Mouse (Mus musculus) brown adipose tissue, adult 24 weeks (tissue): Measurements from ENCODE around the gene Gp1ba. TPM values are rescaled to one million over a fixed set of nuclear protein-coding genes. Genes with fewer than 3 reads are reported as not detected.

Source experiments
- H3K27ac ChIP-seq: fragments of 200-500 bp; replicated peaks from 2 replicates; pipeline ENCODE4 v1.5.1; 2012; ENCODE audit warnings: low read depth, mild to moderate bottlenecking, low read length
- H3K4me1 ChIP-seq: fragments of 200-500 bp; 2 replicates; pipeline ENCODE4 v1.6.1; 2012; ENCODE audit warnings: low read length, mixed read lengths; ENCODE audit not compliant: control insufficient read depth, insufficient read depth, insufficient read length
- H3K4me3 ChIP-seq: fragments of 200-500 bp; 2 replicates; pipeline ENCODE4 v1.5.1; 2012; ENCODE audit warnings: low read depth, mild to moderate bottlenecking, low read length, moderate library complexity; ENCODE audit not compliant: insufficient read depth
- polyA plus RNA-seq: library from polyadenylated mRNA; stranded (reverse); fragments of >200 nt; gene quantifications from 2 replicates; pipeline ENCODE4 v1.2.4, GENCODE M21; 2012; ENCODE audit not compliant: missing spikeins, insufficient read depth, insufficient read length

The Gp1ba gene
- polyA plus RNA-seq, 1 experiment = not detected

- peak overlapping the region; percentile 84 for H3K27ac ChIP-seq
- peak overlapping the region; percentile 80 for H3K4me3 ChIP-seq
- peaks cover 4% of the 10 kb centered on the region; the same call in 1 of the 2 replicates for H3K4me1 ChIP-seq
These were observed 48.1 kb downstream of the Gp1ba start for GRCm38 (mm10) chr11:70686901-70687566.

GRCm38 (mm10) chr11:70687601-70688199 lies 48.8 kb downstream of the Gp1ba start, which contains the start of gene Camta2:
Camta2 (minus strand) TSS chr11:70688105.
- H3K4me1 ChIP-seq = peaks cover 4% of the 10 kb centered on the region; the same call in 1 of the 2 replicates
- H3K27ac ChIP-seq = peak within 1 kb of the TSS; percentile 90

GRCm38 (mm10) chr11:70688372-70688771 lies 49.5 kb downstream of the Gp1ba start:
- Histone ChIP-seq H3K4me3 (peak overlapping the region; percentile 80), H3K27ac (peak overlapping the region; percentile 90)

More at GRCm38 (mm10) chr11:70687601-70688199, 48.8 kb downstream of the Gp1ba start, which contains the start of gene Camta2:
- peak within 1 kb of the TSS; percentile 80 for H3K4me3 ChIP-seq

GRCm38 (mm10) chr11:70689578-70689977 lies 50.7 kb downstream of the Gp1ba start:
- Histone ChIP-seq H3K4me3 (no peak overlapping the region), H3K4me1 (peaks cover 4% of the 10 kb centered on the region; the same call in 1 of the 2 replicates), H3K27ac (no peak overlapping the region)

More at GRCm38 (mm10) chr11:70688372-70688771, 49.5 kb downstream of the Gp1ba start:
- H3K4me1 ChIP-seq = peaks cover 4% of the 10 kb centered on the region; the same call in 1 of the 2 replicates

Other genes with a start within 250 kb of the Gp1ba start
- gene Pelp1, start 229.1 kb upstream of the Gp1ba start, polyA plus RNA-seq = 4.6 and 5.4 TPM in 2 replicates
- gene Arrb2, start 206.5 kb upstream of the Gp1ba start, polyA plus RNA-seq = 8.2 and 13.4 TPM in 2 replicates
- gene Med11, start 187.2 kb upstream of the Gp1ba start, polyA plus RNA-seq = 15.0 and 16.7 TPM in 2 replicates
- 0.42 TPM in 1 of 2 replicates, not detected in the other for gene Zmynd15, start 179.7 kb upstream of the Gp1ba start, polyA plus RNA-seq
- 5.0 TPM in 2 replicates for gene Cxcl16, start 179.1 kb upstream of the Gp1ba start, polyA plus RNA-seq
- gene Tm4sf5, start 133.9 kb upstream of the Gp1ba start, polyA plus RNA-seq = not detected in 2 replicates
- not detected in 2 replicates for gene Vmo1, start 124.5 kb upstream of the Gp1ba start, polyA plus RNA-seq
- not detected in 2 replicates for gene Gltpd2, start 119.9 kb upstream of the Gp1ba start, polyA plus RNA-seq
- 221 and 229 TPM in 2 replicates for gene Psmb6, start 113.8 kb upstream of the Gp1ba start, polyA plus RNA-seq
- not detected in 2 replicates for gene Gm40193, start 106.2 kb upstream of the Gp1ba start, polyA plus RNA-seq
- gene Pld2, start 99.1 kb upstream of the Gp1ba start, polyA plus RNA-seq = 2.2 and 5.9 TPM in 2 replicates
- gene Mink1, start 76.2 kb upstream of the Gp1ba start, polyA plus RNA-seq = 14.5 and 18.5 TPM in 2 replicates
- gene 4930544D05Rik, start 23.3 kb upstream of the Gp1ba start, polyA plus RNA-seq = not detected in 2 replicates
- gene Chrne, start 19.9 kb upstream of the Gp1ba start, polyA plus RNA-seq = not detected in 2 replicates
- gene Rnf167, start 8.1 kb downstream of the Gp1ba start, polyA plus RNA-seq = 44.0 and 52.3 TPM in 2 replicates
- gene Slc25a11, start 8.4 kb downstream of the Gp1ba start, polyA plus RNA-seq = 166 and 170 TPM in 2 replicates
- gene Pfn1, start 15.5 kb downstream of the Gp1ba start, polyA plus RNA-seq = 244 and 265 TPM in 2 replicates
- gene Eno3, start 18.1 kb downstream of the Gp1ba start, polyA plus RNA-seq = 40.8 and 79.3 TPM in 2 replicates
- gene Spag7, start 30.3 kb downstream of the Gp1ba start, polyA plus RNA-seq = 74.7 and 107 TPM in 2 replicates
- gene Camta2, start 49.0 kb downstream of the Gp1ba start, polyA plus RNA-seq = 15.8 and 16.3 TPM in 2 replicates
- 15.7 and 24.0 TPM in 2 replicates for gene Inca1, start 61.0 kb downstream of the Gp1ba start, polyA plus RNA-seq
- 93.8 and 106 TPM in 2 replicates for gene Kif1c, start 61.4 kb downstream of the Gp1ba start, polyA plus RNA-seq
- 3.5 and 5.5 TPM in 2 replicates for gene Zfp3, start 125.1 kb downstream of the Gp1ba start, polyA plus RNA-seq
- gene Scimp, start 173.5 kb downstream of the Gp1ba start, polyA plus RNA-seq = not detected in 2 replicates
- 20.5 and 22.8 TPM in 2 replicates for gene Rabep1, start 205.7 kb downstream of the Gp1ba start, polyA plus RNA-seq